Mouse (Mus musculus): ENCODE data around the gene Bptf. TPM values are rescaled to one million over a fixed set of nuclear protein-coding genes. Genes with fewer than 3 reads are reported as not detected.

The Bptf gene
- total RNA-seq, 1 experiment: 86.4 TPM

DNA sequence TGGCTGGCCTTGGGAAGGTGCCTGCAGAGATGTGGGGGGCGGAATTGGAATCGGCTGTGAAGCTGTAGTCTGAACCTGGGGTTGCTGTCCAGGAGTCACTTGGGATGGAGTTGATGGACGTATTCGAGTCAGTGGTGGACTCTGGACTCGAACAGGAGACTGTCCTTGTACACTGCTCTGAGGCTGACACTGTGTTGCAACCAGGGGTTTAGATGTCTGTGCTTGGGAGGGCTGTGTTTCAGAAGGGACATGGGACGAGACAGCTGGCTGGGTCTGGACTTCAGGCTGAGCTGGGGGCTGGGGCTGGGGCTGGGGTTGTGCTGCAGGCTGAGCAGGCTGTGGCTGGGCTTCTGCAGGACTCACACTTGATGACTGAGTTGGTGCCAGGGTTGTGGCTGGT lies 77.1 kb downstream of the Bptf start:
- no peak for DNase-seq (ENCODE audit: low read depth, low spot score)
- H3K27ac ChIP-seq (ENCODE audit: insufficient read depth, low read depth, low read length, poor library complexity, severe bottlenecking): no peak overlapping the region
- in situ Hi-C loops (cut with MboI; ENCODE audit: low sequenced_read_pairs in 2 of 2, unreplicated experiment in 2 of 2): no loop called here
- H3K9ac ChIP-seq (ENCODE audit: insufficient read depth, low read depth, low read length, poor library complexity, severe bottlenecking): no peak overlapping the region
- H3K36me3 ChIP-seq (ENCODE audit: control insufficient read depth, insufficient read depth, low read length, poor library complexity, severe bottlenecking): peaks cover 59% of the 10 kb centered on the region
- no peaks in the 10 kb centered on the region for H3K9me3 ChIP-seq (ENCODE audit: control insufficient read depth, insufficient read depth, low read depth, low read length)
- H3K4me1 ChIP-seq (ENCODE audit: control insufficient read depth in 2 of 2, insufficient read depth in 2 of 2, low read length in 2 of 2, poor library complexity in 1 of 2): 0 out of 4 replicates have a peak, but pooled peaks cover 0 to 4% of the 10 kb centered on the region in 2 experiments
- TF ChIP-seq ZC3H11A (IDR thresholded peaks at IDR 0.05; ENCODE audit: borderline replicate concordance, low read depth, low read length): no peak
- no peak for TF ChIP-seq ZNF384 (IDR thresholded peaks at IDR 0.05; ENCODE audit: low read depth, low read length)
- no peak for TF ChIP-seq HCFC1 (IDR thresholded peaks at IDR 0.05; ENCODE audit: borderline replicate concordance, insufficient read depth, low read length)
- no peak for TF ChIP-seq CHD2 (IDR thresholded peaks at IDR 0.05; ENCODE audit: low read depth, low read length)
- TF ChIP-seq MAFK (IDR thresholded peaks at IDR 0.05; ENCODE audit: insufficient read depth, low read depth, low read length): no peak
- no peak overlapping the region for H3K4me3 ChIP-seq (ENCODE audit: insufficient read depth in 1 of 2, low read depth in 1 of 2, low read length in 2 of 2, poor library complexity in 1 of 2, severe bottlenecking in 1 of 2)

DNA sequence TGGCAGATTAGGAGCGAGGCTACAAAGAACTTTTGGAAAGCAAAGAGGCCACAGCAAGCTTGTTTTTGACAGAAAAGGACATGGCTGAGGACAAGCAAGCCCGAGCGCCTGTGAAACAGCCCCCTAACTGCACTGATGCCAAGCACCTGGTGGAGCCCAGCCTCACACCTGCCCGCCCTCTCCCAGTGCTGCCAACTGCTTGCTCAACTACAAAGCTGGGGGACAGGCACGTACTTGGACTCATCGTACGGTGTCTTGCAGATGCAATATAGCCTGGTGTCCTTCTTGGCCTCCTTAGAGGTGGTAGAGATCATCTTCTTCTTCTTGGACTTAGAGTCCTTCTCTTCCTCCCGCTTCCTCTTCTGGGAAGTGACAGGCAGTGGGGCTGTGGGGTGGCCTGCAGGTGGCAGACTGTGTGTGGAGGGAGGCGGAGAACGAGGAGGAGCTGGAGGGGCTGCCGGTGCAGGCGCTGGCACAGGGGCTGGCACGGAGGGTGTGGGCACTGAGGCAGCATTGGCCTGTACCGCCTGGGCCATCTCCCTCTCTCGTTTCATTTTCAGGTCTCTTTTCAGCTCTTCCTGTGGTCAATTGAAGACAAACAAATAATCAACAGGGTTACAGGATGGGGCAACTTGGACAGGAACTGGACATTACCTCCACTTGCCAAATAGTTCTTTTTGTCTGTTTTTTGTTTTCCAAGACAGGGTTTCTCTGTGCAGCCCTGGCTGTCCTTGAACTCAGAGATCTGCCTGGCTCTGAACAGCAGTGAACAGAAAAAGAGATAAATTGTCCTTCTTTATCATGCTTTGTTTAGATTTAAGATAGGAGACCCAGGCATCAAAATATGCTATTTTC lies 84.9 kb downstream of the Bptf start:
- no peak for TF ChIP-seq CHD2 (IDR thresholded peaks at IDR 0.05; ENCODE audit: low read depth, low read length)
- no peak for TF ChIP-seq HCFC1 (IDR thresholded peaks at IDR 0.05; ENCODE audit: borderline replicate concordance, insufficient read depth, low read length)
- TF ChIP-seq ZNF384 (IDR thresholded peaks at IDR 0.05; ENCODE audit: low read depth, low read length): no peak
- no peak overlapping the region for H3K9ac ChIP-seq (ENCODE audit: insufficient read depth, low read depth, low read length, poor library complexity, severe bottlenecking)
- no peak overlapping the region for H3K27ac ChIP-seq (ENCODE audit: insufficient read depth, low read depth, low read length, poor library complexity, severe bottlenecking)
- in situ Hi-C loops (cut with MboI; ENCODE audit: low sequenced_read_pairs in 2 of 2, unreplicated experiment in 2 of 2): no loop called here
- no peak for DNase-seq (ENCODE audit: low read depth, low spot score)
- H3K9me3 ChIP-seq (ENCODE audit: control insufficient read depth, insufficient read depth, low read depth, low read length): no peaks in the 10 kb centered on the region
- no peak overlapping the region for H3K4me3 ChIP-seq (ENCODE audit: insufficient read depth in 1 of 2, low read depth in 1 of 2, low read length in 2 of 2, poor library complexity in 1 of 2, severe bottlenecking in 1 of 2)
- H3K36me3 ChIP-seq (ENCODE audit: control insufficient read depth, insufficient read depth, low read length, poor library complexity, severe bottlenecking): peaks cover 31% of the 10 kb centered on the region
- 0 out of 4 replicates have a peak, but pooled peaks cover 0 to 4% of the 10 kb centered on the region in 2 experiments for H3K4me1 ChIP-seq (ENCODE audit: control insufficient read depth in 2 of 2, insufficient read depth in 2 of 2, low read length in 2 of 2, poor library complexity in 1 of 2)

DNA sequence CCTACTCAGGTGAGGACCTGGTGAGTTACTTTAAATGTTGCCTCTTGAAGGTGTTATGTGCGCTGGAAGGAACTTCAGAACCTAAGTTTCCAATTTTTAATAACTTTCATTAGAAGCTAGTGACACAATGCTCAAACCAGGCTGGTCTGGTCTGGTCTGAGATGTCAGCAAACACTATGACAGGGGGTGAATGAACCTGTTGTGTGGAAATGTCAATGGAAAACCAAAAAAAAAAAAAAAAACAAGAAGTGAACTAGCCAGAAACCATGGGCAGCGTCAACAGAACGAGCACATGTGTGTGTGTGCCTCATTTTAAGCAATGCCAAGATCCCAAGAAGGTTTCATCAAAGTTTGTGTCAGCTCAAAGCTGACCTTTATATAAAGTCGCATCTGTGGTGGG lies 86.4 kb downstream of the Bptf start:
- H3K4me1 ChIP-seq (ENCODE audit: control insufficient read depth in 2 of 2, insufficient read depth in 2 of 2, low read length in 2 of 2, poor library complexity in 1 of 2): no peaks in the 10 kb centered on the region
- H3K27ac ChIP-seq (ENCODE audit: insufficient read depth, low read depth, low read length, poor library complexity, severe bottlenecking): no peak overlapping the region
- no peak for DNase-seq (ENCODE audit: low read depth, low spot score)
- no peak for TF ChIP-seq ZC3H11A (IDR thresholded peaks at IDR 0.05; ENCODE audit: borderline replicate concordance, low read depth, low read length)
- TF ChIP-seq HCFC1 (IDR thresholded peaks at IDR 0.05; ENCODE audit: borderline replicate concordance, insufficient read depth, low read length): no peak
- TF ChIP-seq ZNF384 (IDR thresholded peaks at IDR 0.05; ENCODE audit: low read depth, low read length): no peak
- no peak for TF ChIP-seq CHD2 (IDR thresholded peaks at IDR 0.05; ENCODE audit: low read depth, low read length)
- TF ChIP-seq MAFK (IDR thresholded peaks at IDR 0.05; ENCODE audit: insufficient read depth, low read depth, low read length): no peak
- H3K4me3 ChIP-seq (ENCODE audit: insufficient read depth in 1 of 2, low read depth in 1 of 2, low read length in 2 of 2, poor library complexity in 1 of 2, severe bottlenecking in 1 of 2): no peak overlapping the region
- H3K9ac ChIP-seq (ENCODE audit: insufficient read depth, low read depth, low read length, poor library complexity, severe bottlenecking): no peak overlapping the region
- no peaks in the 10 kb centered on the region for H3K9me3 ChIP-seq (ENCODE audit: control insufficient read depth, insufficient read depth, low read depth, low read length)
- peaks cover 32% of the 10 kb centered on the region for H3K36me3 ChIP-seq (ENCODE audit: control insufficient read depth, insufficient read depth, low read length, poor library complexity, severe bottlenecking)
- in situ Hi-C loops (cut with MboI; ENCODE audit: low sequenced_read_pairs in 2 of 2, unreplicated experiment in 2 of 2): no loop called here

DNA sequence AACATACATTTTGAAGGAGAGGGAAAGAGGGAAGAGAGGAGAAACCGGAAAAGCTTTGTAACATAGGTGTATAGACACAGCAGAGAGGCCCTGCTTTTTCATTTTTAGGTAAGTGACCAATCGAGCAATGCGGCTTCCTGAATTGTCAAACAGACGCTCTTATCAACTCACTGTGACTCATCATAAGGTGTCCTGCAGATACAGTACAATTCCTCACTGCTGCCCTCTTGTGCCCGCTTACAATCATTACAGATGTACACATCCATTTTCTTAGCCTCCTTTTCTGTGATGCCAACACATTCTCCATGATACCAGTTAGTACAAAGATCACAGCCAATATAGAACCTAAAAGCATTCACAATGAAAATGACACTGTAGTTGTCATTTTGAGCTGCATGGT lies 87.6 kb downstream of the Bptf start:
- no peak for TF ChIP-seq CHD2 (IDR thresholded peaks at IDR 0.05; ENCODE audit: low read depth, low read length)
- TF ChIP-seq ZC3H11A (IDR thresholded peaks at IDR 0.05; ENCODE audit: borderline replicate concordance, low read depth, low read length): no peak
- no peak for TF ChIP-seq HCFC1 (IDR thresholded peaks at IDR 0.05; ENCODE audit: borderline replicate concordance, insufficient read depth, low read length)
- no peak for TF ChIP-seq ZNF384 (IDR thresholded peaks at IDR 0.05; ENCODE audit: low read depth, low read length)
- peak; percentile 84 for TF ChIP-seq MAFK (IDR thresholded peaks at IDR 0.05; ENCODE audit: insufficient read depth, low read depth, low read length)
- H3K4me1 ChIP-seq (ENCODE audit: control insufficient read depth in 2 of 2, insufficient read depth in 2 of 2, low read length in 2 of 2, poor library complexity in 1 of 2): no peaks in the 10 kb centered on the region
- DNase-seq (ENCODE audit: low read depth, low spot score): peak; percentile 78
- in situ Hi-C loops (cut with MboI; ENCODE audit: low sequenced_read_pairs in 2 of 2, unreplicated experiment in 2 of 2): no loop called here
- no peak overlapping the region for H3K27ac ChIP-seq (ENCODE audit: insufficient read depth, low read depth, low read length, poor library complexity, severe bottlenecking)
- no peaks in the 10 kb centered on the region for H3K9me3 ChIP-seq (ENCODE audit: control insufficient read depth, insufficient read depth, low read depth, low read length)
- H3K4me3 ChIP-seq (ENCODE audit: insufficient read depth in 1 of 2, low read depth in 1 of 2, low read length in 2 of 2, poor library complexity in 1 of 2, severe bottlenecking in 1 of 2): no peak overlapping the region
- no peak overlapping the region for H3K9ac ChIP-seq (ENCODE audit: insufficient read depth, low read depth, low read length, poor library complexity, severe bottlenecking)
- peaks cover 39% of the 10 kb centered on the region for H3K36me3 ChIP-seq (ENCODE audit: control insufficient read depth, insufficient read depth, low read length, poor library complexity, severe bottlenecking)

All from ES-E14 (cell line).